Mouse (Mus musculus) common myeloid progenitor, adult 5-6 weeks (primary cell): ENCODE data around the gene Chm. TPM values are rescaled to one million over a fixed set of nuclear protein-coding genes. Genes with fewer than 3 reads are reported as not detected.
"Not testable (repeated sequence)": the region's sequence is repeated elsewhere in the genome, so short reads cannot be mapped to it uniquely, and the experiment has no call there.

Source experiments
- ATAC-seq: replicated peaks from 2 replicates; pipeline ENCODE4 v1.8.0; 2016; ENCODE audit warnings: low read depth, mild to moderate bottlenecking, moderate TSS enrichment, inconsistent platforms; ENCODE audit not compliant: poor library complexity, severe bottlenecking
- total RNA-seq: library from RNA; stranded (forward); fragments of 200-1000, 187-1606 nt; gene quantifications from 2 replicates; pipeline ENCODE4 v1.2.3, GENCODE M21; 2017

Gene Chm
- 21.4 and 28.1 TPM in 2 replicates for total RNA-seq

GRCm38 (mm10) chrX:113185230-113185985, at the start of gene Chm:
Gene Chm, minus strand, starts transcription at chrX:113185517.
- peak; percentile 99 for ATAC-seq

GRCm38 (mm10) chrX:113193901-113194300, 8.6 kb upstream of the Chm start:
- ATAC-seq: no peak

- ATAC-seq: peak; percentile 69
Observed at GRCm38 (mm10) chrX:113184569-113185229, 618 bp downstream of the Chm start.

GRCm38 (mm10) chrX:113180856-113181255, 4.5 kb downstream of the Chm start:
- not testable (repeated sequence) for ATAC-seq

GRCm38 (mm10) chrX:113172766-113173165, 12.6 kb downstream of the Chm start:
- ATAC-seq: peak; percentile 82

GRCm38 (mm10) chrX:113172271-113172670, 13.0 kb downstream of the Chm start:
- peak; percentile 90 for ATAC-seq

GRCm38 (mm10) chrX:113160268-113160860, 25.0 kb downstream of the Chm start:
- ATAC-seq: no peak

- no peak for ATAC-seq
Observed at GRCm38 (mm10) chrX:113084171-113084570, 101.1 kb downstream of the Chm start.

GRCm38 (mm10) chrX:113076053-113076452, 109.3 kb downstream of the Chm start:
- no peak for ATAC-seq

- ATAC-seq: no peak
Observed at GRCm38 (mm10) chrX:113074823-113075222, 110.5 kb downstream of the Chm start.

GRCm38 (mm10) chrX:113003621-113004020, 181.7 kb downstream of the Chm start:
- ATAC-seq: peak; percentile 68

- ATAC-seq: no peak
Observed at GRCm38 (mm10) chrX:113002192-113002591, 183.1 kb downstream of the Chm start.

Other genes with a start within 250 kb of the Chm start
- gene Dach2, start 112.0 kb upstream of the Chm start, total RNA-seq: 0.82 and 11.4 TPM in 2 replicates